Mouse (Mus musculus): Measurements from ENCODE around the gene Wasl. TPM values are rescaled to one million over a fixed set of nuclear protein-coding genes. Genes with fewer than 3 reads are reported as not detected.

The Wasl gene
- total RNA-seq (2023), result 39.6 to 51.8 TPM (median 44.0 TPM) in 4 replicates

DNA sequence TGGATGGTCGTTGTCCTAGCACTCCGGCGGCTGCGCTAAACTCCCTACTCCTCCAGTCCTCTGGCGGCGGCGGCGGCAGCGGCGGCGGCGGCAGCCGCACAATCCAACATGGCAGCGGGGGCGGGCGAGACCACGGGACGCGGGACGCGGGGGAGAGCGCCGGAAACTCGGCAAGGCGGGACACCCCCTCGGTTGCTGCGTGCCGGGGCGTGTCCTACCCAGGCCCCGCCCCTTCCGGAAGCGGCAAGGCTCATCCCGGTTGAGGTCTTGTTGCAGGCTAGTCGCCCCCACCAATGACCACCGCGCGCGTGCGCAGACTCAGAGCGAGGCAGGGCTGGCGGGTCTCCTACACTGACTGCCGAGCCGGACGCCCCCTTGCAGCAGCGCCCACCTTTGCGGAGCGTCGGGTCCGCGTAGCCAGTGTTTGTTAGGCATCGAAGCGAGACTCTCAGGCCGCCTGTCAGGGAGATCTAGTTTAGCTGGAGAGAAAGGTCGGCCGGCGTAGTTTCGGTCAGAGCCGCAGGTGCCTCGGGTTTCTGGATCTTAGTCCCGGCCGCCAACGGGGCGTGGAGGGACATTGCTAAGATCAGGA, at the start of gene Wasl:
Wasl (minus strand) TSS at position 143 of the 592 bp plus-strand sequence.

GRCm38 (mm10) chr6:24597500-24597899, 67.3 kb downstream of the Wasl start, which contains the start of gene Lmod2:
Gene Lmod2 (plus strand): TSS chr6:24597762.

Other genes with a start within 250 kb of the Wasl start
- gene Iqub, start 149.9 kb downstream of the Wasl start, total RNA-seq (2023), result not detected in 4 replicates
- 35.4 to 57.3 TPM (median 48.6 TPM) in 4 replicates for gene Ndufa5, start 137.0 kb downstream of the Wasl start, total RNA-seq (2023)
- not detected in 4 replicates for gene Asb15, start 136.9 kb downstream of the Wasl start, total RNA-seq (2023)
- not detected in 4 replicates for gene Lmod2, start 67.2 kb downstream of the Wasl start, total RNA-seq (2023)
- gene Hyal6, start 68.2 kb upstream of the Wasl start, total RNA-seq (2023), result not detected in 4 replicates
- gene Hyal4, start 83.3 kb upstream of the Wasl start, total RNA-seq (2023), result not detected in 4 replicates
- not detected in 4 replicates for gene Spam1, start 126.2 kb upstream of the Wasl start, total RNA-seq (2023)
- not detected in 4 replicates for gene Hyal5, start 193.0 kb upstream of the Wasl start, total RNA-seq (2023)

Measured in B cell, adult 62 days (primary cell).